Mouse (Mus musculus): ENCODE data around the gene Cop1. TPM values are rescaled to one million over a fixed set of nuclear protein-coding genes. Genes with fewer than 3 reads are reported as not detected.

Gene Cop1
- total RNA-seq, 1 experiment from 2014 or later, result 174 TPM

- no peak for ATAC-seq (replicated peaks; ENCODE audit: insufficient number of reproducible peaks, low FRiP score, low TSS enrichment, poor library complexity, severe bottlenecking)
Observed at GRCm38 (mm10) chr1:159280072-159280471, 48.0 kb downstream of the Cop1 start.

GRCm38 (mm10) chr1:159281861-159282260 is 49.7 kb downstream of the Cop1 start:
- no peak for ATAC-seq (replicated peaks; ENCODE audit: insufficient number of reproducible peaks, low FRiP score, low TSS enrichment, poor library complexity, severe bottlenecking)

DNA sequence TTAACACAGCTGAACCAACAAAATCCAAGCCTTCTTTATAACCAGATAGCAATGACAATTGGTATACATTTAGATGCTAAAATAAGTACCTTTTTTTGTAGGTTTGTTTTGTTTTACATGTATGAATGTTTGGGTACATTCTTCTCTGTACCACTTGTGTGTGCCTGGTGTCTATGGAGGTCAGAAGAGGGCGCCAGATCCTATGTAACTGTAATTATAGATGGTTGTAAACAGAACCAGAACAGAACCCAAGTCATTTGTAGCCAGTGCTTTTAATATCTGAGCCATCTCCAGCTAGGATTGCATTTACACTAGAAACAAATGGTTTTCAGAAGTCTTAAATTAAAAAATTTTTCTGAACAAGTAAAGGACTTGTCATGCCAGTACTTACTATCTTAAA is 54.7 kb downstream of the Cop1 start:
- no peak for ATAC-seq (replicated peaks; ENCODE audit: insufficient number of reproducible peaks, low FRiP score, low TSS enrichment, poor library complexity, severe bottlenecking)

DNA sequence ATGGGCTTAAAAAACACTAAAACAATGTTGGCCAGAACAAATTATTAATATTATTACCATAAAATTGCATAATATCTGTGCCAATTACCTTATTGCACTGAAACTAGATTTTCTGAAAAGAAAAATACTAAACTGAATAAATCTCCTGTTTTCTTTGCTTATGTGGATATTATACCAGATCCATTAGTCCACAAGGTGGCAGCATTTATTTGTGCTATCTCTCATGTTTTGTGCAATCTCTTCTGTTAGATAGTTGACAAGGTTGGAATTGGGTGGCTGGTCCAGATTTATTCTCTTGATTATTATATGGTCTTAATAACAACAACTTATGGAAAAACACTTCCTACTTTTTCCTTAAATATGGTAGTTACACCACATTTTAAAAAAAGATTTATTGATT is 58.1 kb downstream of the Cop1 start:
- ATAC-seq (replicated peaks; ENCODE audit: insufficient number of reproducible peaks, low FRiP score, low TSS enrichment, poor library complexity, severe bottlenecking), result no peak

DNA sequence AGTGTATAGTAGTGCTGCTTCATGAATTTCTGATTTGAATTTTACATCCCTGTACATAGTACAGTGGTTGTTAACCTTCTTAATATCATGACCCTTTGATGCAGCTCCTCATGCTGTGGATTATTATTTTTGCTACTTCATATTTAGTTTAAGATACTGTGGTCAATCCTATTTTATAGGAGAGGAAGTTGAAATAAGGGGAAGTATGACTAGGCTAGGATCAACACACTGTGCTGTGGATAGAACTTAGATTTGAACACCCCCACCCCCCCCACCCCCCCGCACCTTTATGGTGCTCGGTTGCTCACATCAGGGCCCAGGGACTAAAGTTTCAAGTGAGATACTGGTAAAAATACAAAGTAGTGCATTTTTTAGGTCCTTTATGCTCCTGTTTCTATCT is 58.7 kb downstream of the Cop1 start:
- peak; percentile 68; the same call in 1 of the 2 replicates for ATAC-seq (replicated peaks; ENCODE audit: insufficient number of reproducible peaks, low FRiP score, low TSS enrichment, poor library complexity, severe bottlenecking)

GRCm38 (mm10) chr1:159301418-159302082 is 69.4 kb downstream of the Cop1 start:
- no peak for ATAC-seq (replicated peaks; ENCODE audit: insufficient number of reproducible peaks, low FRiP score, low TSS enrichment, poor library complexity, severe bottlenecking)

- no peak for ATAC-seq (replicated peaks; ENCODE audit: insufficient number of reproducible peaks, low FRiP score, low TSS enrichment, poor library complexity, severe bottlenecking)
Observed at GRCm38 (mm10) chr1:159313625-159314024, 81.5 kb downstream of the Cop1 start.

DNA sequence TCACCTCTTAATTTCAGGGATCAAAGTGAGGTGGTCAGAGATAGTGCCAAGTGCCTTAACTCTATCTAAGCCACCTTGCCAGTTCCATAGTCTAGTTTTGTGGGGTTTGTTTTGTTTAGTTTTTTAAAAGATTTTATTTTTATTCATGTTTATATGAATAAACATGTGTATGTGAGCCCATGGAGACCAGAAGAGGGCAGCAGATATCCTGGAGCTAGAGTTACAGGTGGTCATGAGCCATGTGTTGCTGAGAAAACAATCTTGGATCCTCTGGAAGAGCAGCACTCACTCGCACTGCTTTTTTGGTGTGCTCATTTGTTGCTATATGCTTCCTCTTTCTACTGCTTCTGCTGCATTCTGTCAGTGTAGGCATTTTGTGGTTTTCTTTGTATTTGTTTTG is 90.5 kb downstream of the Cop1 start:
- ATAC-seq (replicated peaks; ENCODE audit: insufficient number of reproducible peaks, low FRiP score, low TSS enrichment, poor library complexity, severe bottlenecking), result no peak

- ATAC-seq (replicated peaks; ENCODE audit: insufficient number of reproducible peaks, low FRiP score, low TSS enrichment, poor library complexity, severe bottlenecking), result no peak
Observed at GRCm38 (mm10) chr1:159331008-159331407, 98.9 kb downstream of the Cop1 start.

DNA sequence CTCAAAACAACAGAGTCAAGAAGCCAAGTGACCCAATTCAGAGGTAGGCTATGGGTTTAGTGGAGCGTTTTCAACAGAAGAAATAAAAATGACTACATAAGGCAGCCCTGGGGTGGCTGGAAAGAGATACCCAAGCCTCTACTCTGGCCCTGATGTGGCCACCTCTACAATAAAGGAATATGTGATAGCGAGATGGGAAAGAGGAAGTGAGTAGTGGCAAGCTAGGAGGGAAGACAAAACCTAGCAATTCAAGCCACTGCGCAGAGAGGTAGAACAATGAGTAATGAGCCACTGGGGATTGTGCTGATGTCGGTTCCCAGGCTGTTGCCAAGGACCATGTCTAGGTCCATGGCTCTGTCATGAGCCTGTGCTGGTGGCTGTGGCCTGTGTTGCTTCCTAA is 102.0 kb downstream of the Cop1 start:
- no peak for ATAC-seq (replicated peaks; ENCODE audit: insufficient number of reproducible peaks, low FRiP score, low TSS enrichment, poor library complexity, severe bottlenecking)

- no peak for ATAC-seq (replicated peaks; ENCODE audit: insufficient number of reproducible peaks, low FRiP score, low TSS enrichment, poor library complexity, severe bottlenecking)
Observed at GRCm38 (mm10) chr1:159342355-159342754, 110.2 kb downstream of the Cop1 start.

DNA sequence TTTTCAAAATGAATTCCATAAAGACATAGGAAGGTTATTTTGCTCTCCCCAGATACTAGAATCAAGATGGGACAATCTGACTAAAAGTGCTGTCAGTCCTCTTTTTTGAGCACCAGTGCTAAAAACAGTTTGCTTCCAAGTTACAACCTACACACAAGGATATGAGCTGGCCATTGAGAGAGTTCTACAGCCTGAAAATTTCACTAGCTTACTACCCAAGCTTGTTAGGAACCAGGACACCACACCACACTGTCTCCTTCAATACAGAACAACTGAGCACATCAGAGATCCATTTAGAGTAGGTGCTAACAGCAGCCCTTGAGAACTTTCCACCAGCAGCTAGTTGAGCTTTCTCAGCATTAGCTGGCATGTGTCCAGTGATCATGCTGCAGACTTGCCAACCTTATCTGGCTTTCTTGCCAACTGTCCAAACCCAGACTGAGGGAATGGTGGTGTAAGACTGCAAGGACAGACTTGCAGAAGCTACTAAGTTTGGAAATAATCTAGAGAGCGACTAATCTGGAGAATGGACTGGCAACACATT is 123.0 kb downstream of the Cop1 start:
- no peak for ATAC-seq (replicated peaks; ENCODE audit: insufficient number of reproducible peaks, low FRiP score, low TSS enrichment, poor library complexity, severe bottlenecking)

- no peak for ATAC-seq (replicated peaks; ENCODE audit: insufficient number of reproducible peaks, low FRiP score, low TSS enrichment, poor library complexity, severe bottlenecking)
Observed at GRCm38 (mm10) chr1:159358713-159359112, 126.6 kb downstream of the Cop1 start.

- ATAC-seq (replicated peaks; ENCODE audit: insufficient number of reproducible peaks, low FRiP score, low TSS enrichment, poor library complexity, severe bottlenecking), result no peak
Observed at GRCm38 (mm10) chr1:159371881-159372390, 139.8 kb downstream of the Cop1 start.

- ATAC-seq (replicated peaks; ENCODE audit: insufficient number of reproducible peaks, low FRiP score, low TSS enrichment, poor library complexity, severe bottlenecking), result no peak
Observed at GRCm38 (mm10) chr1:159382218-159382617, 150.1 kb downstream of the Cop1 start.

DNA sequence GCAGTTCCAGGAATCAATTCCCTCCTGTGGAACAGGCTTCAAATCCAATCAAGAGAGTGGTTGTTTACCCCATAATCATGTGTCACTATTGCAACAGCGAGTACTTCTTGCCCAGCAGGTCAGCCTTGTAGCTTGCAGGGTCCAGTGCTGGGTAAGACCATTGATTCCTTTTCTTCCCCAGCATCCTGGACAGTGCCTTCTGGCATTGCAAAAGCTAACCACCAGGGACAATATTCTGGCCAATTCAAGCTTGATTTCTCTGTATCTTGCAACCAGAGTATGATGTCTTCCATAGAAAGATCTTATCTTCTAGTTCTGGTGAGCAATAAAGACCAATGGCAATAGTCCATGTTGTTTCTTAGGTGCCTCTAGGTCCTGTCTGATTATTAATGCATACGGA is 150.8 kb downstream of the Cop1 start:
- no peak for ATAC-seq (replicated peaks; ENCODE audit: insufficient number of reproducible peaks, low FRiP score, low TSS enrichment, poor library complexity, severe bottlenecking)

GRCm38 (mm10) chr1:159386458-159386857 is 154.3 kb downstream of the Cop1 start:
- ATAC-seq (replicated peaks; ENCODE audit: insufficient number of reproducible peaks, low FRiP score, low TSS enrichment, poor library complexity, severe bottlenecking), result no peak

- ATAC-seq (replicated peaks; ENCODE audit: insufficient number of reproducible peaks, low FRiP score, low TSS enrichment, poor library complexity, severe bottlenecking), result no peak
Observed at GRCm38 (mm10) chr1:159388565-159389024, 156.5 kb downstream of the Cop1 start.

DNA sequence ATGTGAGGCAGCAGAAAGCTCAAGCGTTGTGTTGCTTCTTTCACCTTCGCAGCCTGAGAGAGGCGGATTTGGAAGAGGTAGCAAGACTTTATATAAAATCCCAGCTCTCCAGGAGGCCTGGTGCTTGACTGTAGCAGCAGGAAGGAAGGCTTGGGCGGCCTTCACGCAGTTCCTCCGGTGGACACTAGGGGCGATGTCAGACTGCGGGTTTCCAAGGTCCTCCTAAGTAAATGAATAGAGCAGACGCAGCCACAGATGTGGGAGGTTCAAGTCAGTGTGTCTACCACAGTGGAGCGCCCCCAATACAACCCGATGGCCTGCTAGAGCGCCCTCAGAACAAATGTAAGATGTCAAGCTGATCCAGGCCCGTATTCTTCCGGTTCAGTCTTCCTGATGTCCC is 157.9 kb downstream of the Cop1 start:
- no peak; the same call in 1 of the 2 replicates for ATAC-seq (replicated peaks; ENCODE audit: insufficient number of reproducible peaks, low FRiP score, low TSS enrichment, poor library complexity, severe bottlenecking)

DNA sequence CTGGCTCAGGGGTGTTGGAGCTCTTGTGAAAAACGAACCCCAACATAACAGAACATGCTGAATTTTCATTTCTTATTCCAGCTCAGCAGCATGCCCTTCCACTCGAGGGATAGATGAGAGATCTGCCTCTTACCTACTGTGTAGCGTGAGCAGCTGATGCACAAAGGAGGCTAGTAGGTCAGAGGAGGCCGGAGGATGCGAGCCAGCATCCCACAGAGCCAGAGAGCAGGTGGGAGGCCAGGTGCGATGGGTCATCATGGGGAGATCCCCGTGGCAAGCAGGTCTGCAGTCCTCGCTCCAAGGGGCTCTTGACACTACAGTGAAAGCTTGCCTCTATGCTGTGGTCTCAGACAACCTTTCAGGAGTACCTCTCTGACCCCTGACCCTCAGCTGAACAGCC is 160.5 kb downstream of the Cop1 start:
- no peak for ATAC-seq (replicated peaks; ENCODE audit: insufficient number of reproducible peaks, low FRiP score, low TSS enrichment, poor library complexity, severe bottlenecking)

All from monocyte, adult 5-6 weeks (primary cell).